Mouse (Mus musculus) heart, embryonic 16.5 days (tissue): ENCODE measurements around the gene Gfpt2. TPM values are rescaled to one million over a fixed set of nuclear protein-coding genes. Genes with fewer than 3 reads are reported as not detected.
"Not testable (repeated sequence)": the region's sequence is repeated elsewhere in the genome, so short reads cannot be mapped to it uniquely, and the experiment has no call there.

Experiments used
- ATAC-seq: fragments of 200-750 bp; cut with Nextera tagmentation; replicated peaks from 2 replicates; pipeline ENCODE4 v1.8.0; 2017; ENCODE audit warnings: moderate number of reproducible peaks; ENCODE audit not compliant: insufficient read depth, low FRiP score; ENCODE audit errors: extremely low read depth
- H3K27ac ChIP-seq: fragments of 300-500 bp; sonication (generic); 2 replicates; pipeline ENCODE4 v1.5.1; 2014; ENCODE audit warnings: mild to moderate bottlenecking, low read length, control low read depth, moderate library complexity
- H3K27me3 ChIP-seq: fragments of 300-500 bp; sonication (generic); 2 replicates; pipeline ENCODE4 v1.6.1; 2014; ENCODE audit warnings: low read length, mixed read lengths; ENCODE audit not compliant: control insufficient read depth, insufficient read depth
- H3K36me3 ChIP-seq: fragments of 300-500 bp; sonication (generic); 2 replicates; pipeline ENCODE4 v1.6.1; 2014; ENCODE audit not compliant: control insufficient read depth, insufficient read depth
- H3K4me1 ChIP-seq: fragments of 300-500 bp; sonication (generic); 2 replicates; pipeline ENCODE4 v1.6.1; 2014; ENCODE audit warnings: low read length, mixed read lengths; ENCODE audit not compliant: control insufficient read depth, insufficient read depth
- H3K4me2 ChIP-seq: fragments of 300-500 bp; sonication (generic); 2 replicates; pipeline ENCODE4 v1.6.1; 2014; ENCODE audit warnings: low read depth, mild to moderate bottlenecking, control low read depth, low read length
- H3K4me3 ChIP-seq: fragments of 300-500 bp; sonication (generic); 2 replicates; pipeline ENCODE4 v1.5.1; 2014; ENCODE audit warnings: mild to moderate bottlenecking, control low read depth, low read length
- H3K9ac ChIP-seq: fragments of 300-500 bp; sonication (generic); 2 replicates; pipeline ENCODE4 v1.6.1; 2014; ENCODE audit warnings: low read length, control low read depth
- H3K9me3 ChIP-seq: fragments of 300-500 bp; sonication (generic); replicated peaks from 2 replicates; pipeline ENCODE4 v1.6.1; 2016; ENCODE audit warnings: low read length; ENCODE audit not compliant: control insufficient read depth
- WGBS: fragments of 180-500 bp; shearing (Covaris S2); extraction: QIAGEN DNeasy Blood & Tissue Kit; methylation state at CpG from one replicate; pipeline ENCODE4 v1.1.7; 2014; 5-methylcytosine and 5-hydroxymethylcytosine counted together
- polyA plus RNA-seq: library from polyadenylated mRNA; unstranded; fragments of >200 nt; fragmentation: Nextera tagmentation; extraction: Ambion mirVana; gene quantifications from 2 replicates; pipeline ENCODE4 v1.2.1, GENCODE M21; 2015

Gene Gfpt2
- polyA plus RNA-seq, 1 experiment from 2014 or later, result 13.1 TPM

DNA sequence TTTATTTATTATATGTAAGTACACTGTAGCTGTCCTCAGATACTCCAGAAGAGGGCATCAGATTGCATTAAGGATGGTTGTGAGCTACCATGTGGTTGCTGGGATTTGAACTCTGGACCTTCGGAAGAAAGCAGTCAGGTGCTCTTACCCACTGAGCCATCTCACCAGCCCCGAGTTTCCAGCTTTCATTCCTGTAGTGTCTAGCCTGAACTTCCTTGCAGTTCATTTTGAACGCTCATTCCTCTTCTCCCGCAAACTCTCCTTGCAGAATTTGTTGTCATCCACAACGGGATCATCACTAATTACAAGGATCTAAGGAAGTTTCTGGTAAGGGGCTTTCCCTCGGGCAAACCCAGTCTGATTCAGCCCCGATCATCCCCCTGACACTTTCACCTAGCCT, 16.7 kb downstream of the Gfpt2 start:
- H3K4me1 ChIP-seq, H3K27me3 ChIP-seq, H3K4me2 ChIP-seq, H3K9me3 ChIP-seq, H3K4me3 ChIP-seq, H3K9ac ChIP-seq, ATAC-seq, H3K27ac ChIP-seq, H3K36me3 ChIP-seq: not testable (repeated sequence)
- 70% methylated on average over 7 of the region's 7 CpGs for WGBS

DNA sequence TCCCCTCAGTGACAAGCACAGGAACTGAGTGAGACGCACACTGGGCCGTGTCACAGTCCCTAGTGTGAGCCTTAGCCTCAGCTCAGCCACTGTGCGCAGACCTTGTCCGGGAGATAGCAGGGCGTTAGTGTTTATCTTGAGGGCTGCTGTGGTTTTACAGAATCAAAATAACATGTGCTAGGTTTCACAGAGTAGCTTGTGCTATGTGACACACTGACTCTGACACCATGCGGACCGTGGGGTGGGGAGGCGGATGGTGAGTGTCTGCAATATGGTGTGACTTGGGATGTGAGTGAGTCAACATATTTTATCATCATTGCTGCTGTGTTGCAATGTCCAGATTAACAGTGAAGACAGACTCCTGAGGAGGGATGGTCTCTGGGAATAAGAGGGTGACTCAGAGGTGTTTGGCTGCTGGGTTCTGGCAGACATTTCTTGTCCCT, 17.1 kb downstream of the Gfpt2 start:
- H3K9ac ChIP-seq, result no peak overlapping the region
- peak; percentile 79 for ATAC-seq

GRCm38 (mm10) chr11:49811879-49812278, 17.9 kb downstream of the Gfpt2 start:
- Histone ChIP-seq H3K27me3 (no peaks in the 10 kb centered on the region), H3K36me3 (no peaks in the 10 kb centered on the region), H3K4me1 (no peaks in the 10 kb centered on the region), H3K9ac (no peak overlapping the region), H3K4me3 (no peak overlapping the region), H3K27ac (peak overlapping the region; percentile 25), H3K9me3 (no peaks in the 10 kb centered on the region), H3K4me2 (no peak overlapping the region)
- ATAC-seq, result no peak
- 64% methylated on average over 8 of the region's 8 CpGs for WGBS

More for the DNA sequence above, 17.1 kb downstream of the Gfpt2 start:
- H3K9me3 ChIP-seq, result no peaks in the 10 kb centered on the region
- H3K4me2 ChIP-seq, result no peak overlapping the region
- no peak overlapping the region for H3K4me3 ChIP-seq
- WGBS, result 43% methylated on average over 8 of the region's 8 CpGs
- no peak overlapping the region for H3K27ac ChIP-seq
- H3K27me3 ChIP-seq, result no peaks in the 10 kb centered on the region
- no peaks in the 10 kb centered on the region for H3K4me1 ChIP-seq
- H3K36me3 ChIP-seq, result no peaks in the 10 kb centered on the region

DNA sequence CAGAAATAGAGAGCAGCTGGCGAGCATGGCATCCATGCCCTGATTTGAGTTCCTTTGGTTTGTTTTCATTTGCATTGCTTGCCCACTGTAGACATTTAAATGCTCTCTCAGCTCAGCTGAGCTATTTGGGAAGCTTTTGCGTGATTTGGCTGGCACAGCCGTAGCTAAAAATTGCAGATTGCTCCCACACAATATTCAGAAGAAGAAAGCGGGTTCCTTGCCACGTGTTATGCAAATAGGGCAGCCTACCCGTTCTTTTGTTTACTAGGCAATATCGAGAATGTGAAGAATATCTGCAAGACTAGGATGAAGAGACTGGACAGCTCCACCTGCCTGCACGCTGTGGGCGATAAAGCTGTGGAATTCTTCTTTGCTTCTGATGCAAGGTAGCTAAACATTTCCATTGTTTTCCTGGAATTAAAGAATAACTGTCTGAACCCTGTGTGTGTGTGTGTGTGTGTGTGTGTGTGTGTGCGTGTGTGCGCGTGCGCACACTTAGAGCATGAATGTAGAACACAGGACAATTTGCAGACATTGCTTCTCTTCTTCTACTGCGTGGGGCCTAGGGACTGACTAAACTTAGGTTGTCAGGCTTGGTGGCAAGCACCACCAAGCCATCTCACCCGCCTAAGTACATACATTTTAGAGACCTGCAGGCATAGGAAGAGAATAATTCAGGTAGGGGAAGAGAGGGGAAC, 25.0 kb downstream of the Gfpt2 start:
- Histone ChIP-seq H3K9me3 (no peaks in the 10 kb centered on the region), H3K4me1 (no peaks in the 10 kb centered on the region), H3K9ac (no peak overlapping the region), H3K27me3 (no peaks in the 10 kb centered on the region), H3K27ac (no peak overlapping the region), H3K36me3 (0 out of 2 replicates have a peak, but pooled peaks cover 2% of the 10 kb centered on the region), H3K4me2 (no peak overlapping the region), H3K4me3 (no peak overlapping the region)
- 85% methylated on average over 15 of the region's 15 CpGs for WGBS
- ATAC-seq, result no peak

DNA sequence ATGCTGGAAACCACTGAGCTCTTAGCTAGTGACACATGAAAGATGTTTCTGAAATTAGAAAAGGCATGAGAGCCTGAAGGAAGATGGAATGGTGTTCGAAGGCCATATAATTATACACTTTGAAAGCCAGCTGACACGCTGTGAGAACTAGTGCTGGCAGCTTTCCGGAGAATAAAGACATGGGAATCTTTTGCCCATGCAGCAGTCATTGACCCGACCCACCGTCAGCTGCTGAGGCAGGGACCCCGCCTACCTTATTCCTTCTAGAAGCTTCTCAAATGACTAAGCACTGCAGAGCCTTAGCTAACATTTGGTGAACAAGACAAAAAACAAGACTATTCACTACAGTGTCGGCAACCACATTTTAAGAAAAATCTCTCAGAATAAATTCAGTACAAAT, 25.7 kb downstream of the Gfpt2 start:
- ATAC-seq, result no peak
- Histone ChIP-seq H3K4me1 (no peaks in the 10 kb centered on the region), H3K27ac (no peak overlapping the region), H3K9me3 (no peaks in the 10 kb centered on the region), H3K4me2 (no peak overlapping the region), H3K36me3 (0 out of 2 replicates have a peak, but pooled peaks cover 2% of the 10 kb centered on the region), H3K4me3 (no peak overlapping the region), H3K9ac (no peak overlapping the region), H3K27me3 (no peaks in the 10 kb centered on the region)
- WGBS, result 86% methylated on average over 7 of the region's 7 CpGs

DNA sequence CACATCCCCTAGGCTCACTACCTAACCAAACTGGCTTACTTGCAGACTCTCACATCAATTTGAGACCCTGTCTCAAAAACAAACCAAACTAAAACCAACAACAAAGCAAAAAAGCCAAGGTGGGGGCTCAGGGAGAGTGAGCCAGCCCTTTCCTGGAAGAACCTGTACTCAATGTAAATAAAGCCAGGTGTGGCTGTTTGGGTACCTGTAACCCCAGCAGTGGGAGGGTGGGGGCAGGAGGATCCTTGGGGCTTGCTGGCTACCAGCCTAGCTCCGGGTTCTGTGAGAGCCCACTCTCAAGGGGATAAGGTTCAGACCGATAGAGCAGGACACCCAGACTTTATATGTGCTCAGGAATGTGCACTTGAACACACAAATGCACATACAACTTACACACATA, 26.9 kb downstream of the Gfpt2 start:
- no peak overlapping the region for H3K27ac ChIP-seq
- no peak for ATAC-seq
- H3K36me3 ChIP-seq, result 0 out of 2 replicates have a peak, but pooled peaks cover 2% of the 10 kb centered on the region
- no peaks in the 10 kb centered on the region for H3K4me1 ChIP-seq
- H3K9ac ChIP-seq, result no peak overlapping the region
- no peak overlapping the region for H3K4me3 ChIP-seq
- H3K4me2 ChIP-seq, result no peak overlapping the region
- H3K9me3 ChIP-seq, result no peaks in the 10 kb centered on the region
- 83% methylated on average over 2 of the region's 2 CpGs for WGBS
- H3K27me3 ChIP-seq, result no peaks in the 10 kb centered on the region

DNA sequence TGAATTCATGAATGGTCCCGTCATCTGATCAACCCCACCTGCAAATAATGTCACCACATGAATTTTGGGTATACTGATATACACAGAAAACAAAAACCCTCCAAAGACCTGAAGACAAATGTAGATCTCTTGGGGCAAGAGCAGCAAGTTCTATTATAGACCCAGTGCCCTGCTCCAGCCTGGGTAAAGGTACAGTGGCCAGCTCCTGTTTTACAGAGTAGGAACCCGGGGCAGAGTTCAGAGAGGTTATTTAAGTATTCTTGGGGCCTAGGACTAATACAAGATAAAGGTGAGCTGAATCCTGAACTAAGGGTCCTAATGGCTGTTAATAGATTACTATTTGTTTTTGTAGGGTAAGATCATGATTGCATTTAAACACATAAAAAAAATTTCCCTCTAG, 27.6 kb downstream of the Gfpt2 start:
- Histone ChIP-seq H3K27ac (no peak overlapping the region), H3K4me3 (no peak overlapping the region), H3K4me2 (no peak overlapping the region), H3K9ac (no peak overlapping the region), H3K4me1 (no peaks in the 10 kb centered on the region), H3K36me3 (0 out of 2 replicates have a peak, but pooled peaks cover 2% of the 10 kb centered on the region), H3K27me3 (no peaks in the 10 kb centered on the region), H3K9me3 (no peaks in the 10 kb centered on the region)
- ATAC-seq, result no peak
- WGBS, result 80% methylated on average over 2 of the region's 2 CpGs

DNA sequence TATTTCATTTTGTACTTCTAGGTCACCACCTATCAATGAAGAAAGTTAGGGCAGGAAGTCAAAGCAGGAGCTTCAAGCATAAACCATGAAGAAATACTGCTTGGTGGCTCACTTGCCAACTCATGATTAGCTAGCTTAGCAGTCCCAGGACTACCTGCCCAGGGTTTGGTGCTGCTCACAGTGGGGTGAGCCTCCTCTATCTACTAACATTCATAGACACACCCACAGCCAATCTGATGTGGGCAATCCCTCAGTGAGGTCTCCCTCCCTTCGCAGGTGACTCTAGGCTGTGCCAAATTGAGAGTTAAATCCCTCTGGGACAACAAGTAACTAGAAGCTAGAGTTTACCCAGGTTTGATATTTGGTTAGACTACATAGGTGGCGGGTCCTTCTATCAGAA, 28.4 kb downstream of the Gfpt2 start:
- no peaks in the 10 kb centered on the region for H3K4me1 ChIP-seq

DNA sequence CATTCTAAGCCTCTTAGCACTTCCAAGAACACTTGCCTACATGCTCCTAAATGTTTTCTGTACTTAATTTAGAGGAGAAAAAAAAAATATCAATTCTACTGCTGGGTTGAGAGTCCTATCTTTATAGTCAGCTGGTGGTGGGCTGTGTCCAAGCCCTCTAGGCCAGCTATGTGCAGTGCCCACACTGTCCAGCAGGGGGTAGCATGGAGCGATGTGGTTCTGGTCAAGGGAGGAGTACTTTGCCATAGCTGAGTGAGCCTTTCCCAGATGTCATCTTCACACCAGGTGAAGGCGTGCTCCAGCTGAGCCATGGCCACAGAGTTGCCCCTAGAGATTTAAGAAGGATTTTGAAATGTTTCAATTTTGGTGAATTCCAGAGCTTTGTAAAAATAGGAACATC, 30.9 kb downstream of the Gfpt2 start:
- 45% methylated on average over 2 of the region's 2 CpGs for WGBS
- ATAC-seq, result no peak
- no peak overlapping the region for H3K4me3 ChIP-seq

More for the DNA sequence above, 28.4 kb downstream of the Gfpt2 start:
- ATAC-seq, result no peak
- H3K27me3 ChIP-seq, result no peaks in the 10 kb centered on the region
- 86% methylated on average over 2 of the region's 2 CpGs for WGBS
- no peaks in the 10 kb centered on the region for H3K9me3 ChIP-seq
- H3K36me3 ChIP-seq, result 0 out of 2 replicates have a peak, but pooled peaks cover 2% of the 10 kb centered on the region
- H3K9ac ChIP-seq, result no peak overlapping the region
- no peak overlapping the region for H3K27ac ChIP-seq
- H3K4me3 ChIP-seq, result no peak overlapping the region
- H3K4me2 ChIP-seq, result no peak overlapping the region

More for the DNA sequence above, 30.9 kb downstream of the Gfpt2 start:
- H3K36me3 ChIP-seq, result 0 out of 2 replicates have a peak, but pooled peaks cover 2% of the 10 kb centered on the region
- no peak overlapping the region for H3K4me2 ChIP-seq
- no peak overlapping the region for H3K9ac ChIP-seq
- no peak overlapping the region for H3K27ac ChIP-seq
- no peaks in the 10 kb centered on the region for H3K9me3 ChIP-seq
- H3K27me3 ChIP-seq, result no peaks in the 10 kb centered on the region
- peaks cover 5% of the 10 kb centered on the region; the same call in 1 of the 2 replicates for H3K4me1 ChIP-seq
